Mouse (Mus musculus) CH12.LX (cell line): Measurements from ENCODE around the gene Cpsf4. TPM values are rescaled to one million over a fixed set of nuclear protein-coding genes. Genes with fewer than 3 reads are reported as not detected.

ENCODE experiments used
- DNase-seq: peaks from one replicate; pipeline ENCODE4 v3.0.0-alpha.2; 2013; ENCODE audit errors: extremely low read depth
- H3K27ac ChIP-seq: 2 replicates; pipeline ENCODE4 v1.5.1; 2012; ENCODE audit warnings: low read depth, mild to moderate bottlenecking, control low read depth, moderate library complexity; ENCODE audit not compliant: insufficient read depth
- H3K27me3 ChIP-seq: replicated peaks from 2 replicates; pipeline ENCODE3; 2012; ENCODE audit warnings: inconsistent platforms
- H3K36me3 ChIP-seq, 2 experiments: replicated peaks in 1 of 2; 2 replicates each; pipeline versions ENCODE3 to v1.6.1; 2012; ENCODE audit warnings: inconsistent platforms in 1 of 2, low read length in 1 of 2, mild to moderate bottlenecking in 1 of 2, mixed read lengths in 1 of 2, moderate library complexity in 1 of 2; ENCODE audit not compliant: control insufficient read depth in 1 of 2, insufficient read depth in 1 of 2
- H3K4me1 ChIP-seq, 2 experiments: 2 replicates each; pipeline ENCODE4 v1.6.1; 2012; ENCODE audit warnings: inconsistent platforms in 1 of 2, moderate library complexity in 1 of 2; ENCODE audit not compliant: insufficient read depth in 2 of 2, control insufficient read depth in 1 of 2
- H3K4me2 ChIP-seq: 2 replicates; pipeline ENCODE4 v1.6.1; 2012; ENCODE audit warnings: low read depth, mild to moderate bottlenecking, control low read depth; ENCODE audit not compliant: poor library complexity, insufficient read depth, severe bottlenecking
- H3K4me3 ChIP-seq, 3 experiments: fragments of 150-350 bp in 1 of 3; sonication (generic) in 1 of 3; replicated peaks in 1 of 3; 2 replicates each; pipeline versions ENCODE3 to v1.5.1; 2011 to 2012; ENCODE audit warnings: low read depth in 2 of 3, low read length in 2 of 3, mild to moderate bottlenecking in 2 of 3, moderate library complexity in 2 of 3, control low read depth in 1 of 3, improper control_type of control experiment in 1 of 3, inconsistent platforms in 1 of 3, mixed read lengths in 1 of 3; ENCODE audit not compliant: poor library complexity in 1 of 3
- H3K79me2 ChIP-seq: replicated peaks from 2 replicates; pipeline ENCODE4 v1.6.1; 2012; ENCODE audit warnings: mild to moderate bottlenecking, moderate library complexity; ENCODE audit not compliant: control insufficient read depth, poor library complexity, insufficient read depth, severe bottlenecking; ENCODE audit errors: extremely low read depth
- H3K9ac ChIP-seq: 2 replicates; pipeline ENCODE4 v1.6.1; 2012; ENCODE audit warnings: low read depth, mild to moderate bottlenecking, control low read depth, moderate library complexity; ENCODE audit not compliant: insufficient read depth
- H3K9me3 ChIP-seq: replicated peaks from 2 replicates; pipeline ENCODE3; 2012; ENCODE audit warnings: low read length, inconsistent platforms, mixed read lengths
- BHLHE40 ChIP-seq: IDR thresholded peaks from 2 replicates; pipeline ENCODE4 v1.6.1; 2011; ENCODE audit warnings: mild to moderate bottlenecking, low read depth, low read length, improper control_type of control experiment
- E2F4 ChIP-seq: IDR thresholded peaks from 2 replicates; pipeline ENCODE4 v1.6.1; 2011; ENCODE audit warnings: low read depth, low read length, improper control_type of control experiment; ENCODE audit not compliant: insufficient replicate concordance
- ELF1 ChIP-seq: IDR thresholded peaks from 2 replicates; pipeline ENCODE4 v1.6.1; 2014; ENCODE audit warnings: low read depth, mild to moderate bottlenecking, inconsistent platforms, low read length, improper control_type of control experiment
- EP300 ChIP-seq: IDR thresholded peaks from 2 replicates; pipeline ENCODE4 v1.6.1; 2011; ENCODE audit warnings: low read length, improper control_type of control experiment
- ETS1 ChIP-seq: conservative IDR thresholded peaks from 2 replicates; pipeline ENCODE4 v1.6.1; 2012; ENCODE audit warnings: low read depth, mild to moderate bottlenecking, inconsistent platforms, low read length, improper control_type of control experiment, moderate library complexity
- GABPA ChIP-seq: IDR thresholded peaks from 2 replicates; pipeline ENCODE4 v1.6.1; 2012; ENCODE audit warnings: low read depth, low read length, improper control_type of control experiment, inconsistent platforms; ENCODE audit not compliant: insufficient replicate concordance
- HCFC1 ChIP-seq: IDR thresholded peaks from 2 replicates; pipeline ENCODE4 v1.6.1; 2012; ENCODE audit warnings: low read depth, mild to moderate bottlenecking, inconsistent platforms, low read length, improper control_type of control experiment
- IRF4 ChIP-seq: IDR thresholded peaks from 2 replicates; pipeline ENCODE4 v1.6.1; 2014; ENCODE audit warnings: low read depth, mild to moderate bottlenecking, inconsistent platforms, low read length, improper control_type of control experiment
- JUN ChIP-seq: IDR thresholded peaks from 2 replicates; pipeline ENCODE4 v1.6.1; 2011; ENCODE audit warnings: low read depth, mild to moderate bottlenecking, low read length, improper control_type of control experiment, moderate library complexity; ENCODE audit not compliant: insufficient read depth
- NELFE ChIP-seq: IDR thresholded peaks from 2 replicates; pipeline ENCODE4 v1.6.1; 2011; ENCODE audit warnings: low read depth, low read length, improper control_type of control experiment
- NRF1 ChIP-seq: IDR thresholded peaks from 2 replicates; pipeline ENCODE4 v1.6.1; 2014; ENCODE audit warnings: low read depth, mild to moderate bottlenecking, inconsistent platforms, low read length, improper control_type of control experiment, moderate library complexity
- RCOR1 ChIP-seq: conservative IDR thresholded peaks from 2 replicates; pipeline ENCODE4 v1.6.1; 2012; ENCODE audit warnings: low read depth, mild to moderate bottlenecking, inconsistent platforms, low read length, improper control_type of control experiment
- SIN3A ChIP-seq: IDR thresholded peaks from 2 replicates; pipeline ENCODE4 v1.6.1; 2012; ENCODE audit warnings: low read length, improper control_type of control experiment, inconsistent platforms
- USF1 ChIP-seq: IDR thresholded peaks from 2 replicates; pipeline ENCODE4 v1.6.1; 2014; ENCODE audit warnings: low read depth, mild to moderate bottlenecking, inconsistent platforms, low read length, improper control_type of control experiment
- ZKSCAN1 ChIP-seq: IDR thresholded peaks from 2 replicates; pipeline ENCODE4 v1.6.1; 2012; ENCODE audit warnings: low read depth, inconsistent platforms, low read length, improper control_type of control experiment, borderline replicate concordance
- ZMIZ1 ChIP-seq: IDR thresholded peaks from 2 replicates; pipeline ENCODE4 v1.6.1; 2012; ENCODE audit warnings: low read depth, mild to moderate bottlenecking, inconsistent platforms, low read length, improper control_type of control experiment
- ZNF384 ChIP-seq: IDR thresholded peaks from 2 replicates; pipeline ENCODE4 v1.6.1; 2012; ENCODE audit warnings: low read depth, low read length, improper control_type of control experiment, inconsistent platforms
- dilution Hi-C: fragments of 300-500 bp; cut with MboI; formaldehyde crosslinking; loops from 2 replicates; pipeline ENCODE4 v1.14.3; 2020; ENCODE audit warnings: low sequenced_read_pairs; ENCODE audit not compliant: extremely low pct_unique_long_range_greater_than_20kb, extremely low pct_ligation_motif_present
- in situ Hi-C: fragments of 300-500 bp; cut with MboI; formaldehyde crosslinking; loops from 3 replicates; pipeline ENCODE4 v1.14.3; 2019; ENCODE audit warnings: low sequenced_read_pairs, low pct_ligation_motif_present, low pct_unique_long_range_greater_than_20kb, mixed read lengths
- polyA plus RNA-seq: library from polyadenylated mRNA; unstranded; fragments of >175 nt; gene quantifications from 2 replicates; pipeline ENCODE4 v1.2.1, GENCODE M21; 2012; ENCODE audit warnings: low read depth; ENCODE audit not compliant: insufficient read length
- total RNA-seq, 2 experiments: library from RNA; depleted of rRNA; stranded (reverse); fragments of 300-350 nt in 1 of 2; fragments of >200 nt in 1 of 2; gene quantifications; 2 replicates each; pipeline ENCODE4 v1.2.3; 2012 to 2014

The Cpsf4 gene
- total and polyA plus RNA-seq, 3 experiments = 56.3 to 70.7 (median 59.2) TPM

DNA sequence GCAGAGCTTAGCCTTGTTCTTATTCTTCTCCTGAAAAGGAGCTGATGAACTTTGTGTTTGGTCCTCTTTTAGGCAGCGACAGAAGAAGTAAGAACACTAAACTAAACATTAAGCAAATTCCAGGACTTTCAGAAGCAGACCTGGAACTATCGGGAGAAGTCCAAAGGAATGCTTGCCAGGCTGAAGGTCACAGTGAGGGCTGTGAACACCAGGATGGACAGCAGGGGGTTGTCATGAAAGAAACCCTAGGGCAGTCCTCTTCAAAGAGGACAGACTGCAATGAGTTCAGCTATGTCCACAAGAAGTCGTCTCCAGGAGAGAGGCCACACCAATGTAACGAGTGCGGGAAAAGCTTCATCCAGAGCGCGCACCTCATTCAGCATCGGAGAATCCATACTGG lies 53.0 kb downstream of the Cpsf4 start:
- no peak overlapping the region for H3K9ac ChIP-seq
- H3K4me3 ChIP-seq = no peak overlapping the region
- H3K4me2 ChIP-seq = no peak overlapping the region
- H3K9me3 ChIP-seq = no peaks in the 10 kb centered on the region
- no peaks in the 10 kb centered on the region for H3K4me1 ChIP-seq
- in situ Hi-C loops = no loop called here
- dilution Hi-C loops = no loop called here
- no peaks in the 10 kb centered on the region for H3K79me2 ChIP-seq
- H3K36me3 ChIP-seq = peaks cover 27 to 52% of the 10 kb centered on the region in 2 experiments
- no peaks in the 10 kb centered on the region for H3K27me3 ChIP-seq
- no peak for DNase-seq
- no peak overlapping the region for H3K27ac ChIP-seq
- TF ChIP-seq ZNF384 (no peak), BHLHE40 (no peak), SIN3A (no peak), JUN (no peak), NELFE (no peak), ZKSCAN1 (no peak), HCFC1 (no peak), ETS1 (no peak), USF1 (no peak), E2F4 (no peak), GABPA (no peak), NRF1 (no peak), IRF4 (no peak), ELF1 (no peak), ZMIZ1 (no peak)

DNA sequence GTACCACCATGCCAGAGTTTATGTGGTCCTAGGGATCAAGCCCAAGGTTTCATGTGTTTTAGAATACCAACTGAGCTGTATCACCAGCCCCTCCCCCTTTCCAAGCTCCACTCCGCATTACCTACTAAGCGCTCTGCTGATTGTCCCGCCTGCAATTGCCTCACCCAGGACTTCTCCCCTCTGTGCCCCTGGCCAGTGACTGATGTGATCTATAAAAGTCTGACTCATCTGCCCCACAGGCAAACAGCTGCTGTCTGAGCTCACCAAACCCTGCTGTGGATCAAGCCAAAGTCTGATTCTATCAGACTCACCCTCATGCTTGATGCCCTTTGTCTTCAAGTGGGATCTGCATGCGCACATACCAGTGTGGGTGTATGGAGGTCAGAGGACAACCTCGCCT lies 55.8 kb downstream of the Cpsf4 start:
- H3K9ac ChIP-seq = no peak overlapping the region
- TF ChIP-seq USF1 = no peak
- no peak for TF ChIP-seq RCOR1
- no peak for TF ChIP-seq EP300
- no peak for TF ChIP-seq E2F4
- TF ChIP-seq, all 38 proteins: peak for 0

More for the DNA sequence above, 55.8 kb downstream of the Cpsf4 start:
- no peak overlapping the region for H3K27ac ChIP-seq
- H3K4me3 ChIP-seq = no peak overlapping the region
- no peak for DNase-seq
- in situ Hi-C loops = no loop called here
- H3K36me3 ChIP-seq = peaks cover 26 to 42% of the 10 kb centered on the region in 2 experiments
- H3K9me3 ChIP-seq = no peaks in the 10 kb centered on the region
- H3K4me2 ChIP-seq = no peak overlapping the region
- H3K27me3 ChIP-seq = no peaks in the 10 kb centered on the region
- no peaks in the 10 kb centered on the region for H3K4me1 ChIP-seq
- H3K79me2 ChIP-seq = no peaks in the 10 kb centered on the region
- dilution Hi-C loops = no loop called here
